Mouse (Mus musculus) cortical plate, adult 2 months (tissue): ENCODE data around the gene Tmcc3.

ENCODE experiments used
- CTCF ChIP-seq: fragments of 200-500 bp; IDR thresholded peaks from 2 replicates; pipeline ENCODE4 v1.5.1; 2011; ENCODE audit warnings: mild to moderate bottlenecking, control low read depth, low read length; ENCODE audit not compliant: insufficient read depth; ENCODE audit errors: extremely low read depth
- POLR2A ChIP-seq: fragments of 200-500 bp; IDR thresholded peaks from 2 replicates; pipeline ENCODE4 v1.6.1; 2011; ENCODE audit warnings: mild to moderate bottlenecking, low read length, control low read depth; ENCODE audit not compliant: insufficient read depth; ENCODE audit errors: extremely low read depth

DNA sequence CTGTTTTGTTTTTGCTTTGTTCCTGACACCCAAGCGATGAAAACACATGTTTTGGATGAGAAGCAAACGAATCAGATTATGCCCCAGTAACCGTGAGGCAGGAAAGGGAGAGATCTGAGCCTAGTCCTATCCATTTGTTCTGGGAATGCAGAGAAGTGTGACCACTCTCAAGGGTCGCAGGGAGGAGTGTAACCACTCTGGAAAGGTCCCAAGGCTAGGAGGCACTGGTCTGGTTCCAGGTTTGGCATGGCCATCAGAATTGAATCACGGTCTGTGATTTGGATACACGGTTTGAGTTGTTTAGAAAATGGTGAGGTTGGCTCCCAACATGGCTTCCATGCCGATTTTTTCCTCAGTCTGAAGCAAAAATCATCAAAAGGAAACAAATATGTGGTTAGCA, 30.5 kb downstream of the Tmcc3 start:
- TF ChIP-seq CTCF (no peak), POLR2A (no peak)
